Comparison of ENCODE assay signal across 14 mouse cellular contexts in genomic region chr4:126756766-126757165, GRCm38 (mm10). TPM values are rescaled to one million over a fixed set of nuclear protein-coding genes. Genes with fewer than 3 reads are reported as not detected.
A peak's percentile ranks its signal among the peaks of the same experiment; 100 is the strongest.
DNase-seq lines count a peak whose midpoint lies in the region; ATAC-seq lines count a peak whose summit lies in the region.
"Had no signal": no experiment of that assay in that cellular context is flagged by ENCODE, and none has a peak within 500 bp of the region (broad histone marks: within the 10 kb centered on the region; RNA-seq: fewer than 3 reads in every experiment).

No protein-coding gene starts in this region.

- H3K9me3 ChIP-seq in kidney, embryonic 14.5 days (ENCODE audit: control insufficient read depth, low read length) = no peaks in the 10 kb centered on the region
- H3K9me3 ChIP-seq: hindbrain, embryonic 13.5 days; lung, embryonic 15.5 days had no signal

- peak; percentile 82 for DNase-seq in adrenal gland, postnatal 10 days
- DNase-seq in adrenal gland, postnatal 4 days (ENCODE audit: low spot score in 2 of 2) = no peak
- DNase-seq in kidney, adult 8-10 months = peak; percentile 60 to 81
- peak; percentile 49 for DNase-seq in MN1 (ENCODE audit: low spot score)
- peak; percentile 92 for DNase-seq in cerebellum, postnatal 10 days
- no peak for DNase-seq in embryo, embryonic 10.5 days (ENCODE audit: low spot score)
- no peak for DNase-seq in spleen, postnatal 36 days (ENCODE audit: low spot score in 2 of 2)

- no peak overlapping the region for H3K27ac ChIP-seq in kidney, embryonic 14.5 days (ENCODE audit: low read depth, low read length)
- H3K27ac ChIP-seq: hindbrain, embryonic 13.5 days; lung, embryonic 15.5 days had no signal

- no peaks in the 10 kb centered on the region for H3K27me3 ChIP-seq in kidney, embryonic 14.5 days (ENCODE audit: control insufficient read depth, insufficient read depth, low read length)
- H3K27me3 ChIP-seq: hindbrain, embryonic 13.5 days; lung, embryonic 15.5 days; Patski had no signal

- no peak overlapping the region for H3K4me3 ChIP-seq in kidney, embryonic 14.5 days (ENCODE audit: low read length)
- H3K4me3 ChIP-seq: hindbrain, embryonic 13.5 days; lung, embryonic 15.5 days had no signal

- H3K4me1 ChIP-seq in kidney, embryonic 14.5 days (ENCODE audit: control insufficient read depth, insufficient read depth, low read length) = peaks cover 4% of the 10 kb centered on the region

- WGBS in kidney, embryonic 14.5 days = 84% methylated on average over 4 of the region's 4 CpGs

- H3K4me2 ChIP-seq in kidney, embryonic 14.5 days (replicated peaks; ENCODE audit: low read depth, low read length) = no peak overlapping the region
- H3K4me2 ChIP-seq: hindbrain, embryonic 13.5 days; lung, embryonic 15.5 days had no signal

- ATAC-seq in kidney, embryonic 14.5 days (ENCODE audit: low FRiP score, low TSS enrichment) = no peak
- ATAC-seq: Patski had no signal

- no peak overlapping the region for H3K9ac ChIP-seq in kidney, embryonic 14.5 days (ENCODE audit: low read depth, low read length)
- H3K9ac ChIP-seq: hindbrain, embryonic 13.5 days; lung, embryonic 15.5 days had no signal

- H3K36me3 ChIP-seq in kidney, embryonic 14.5 days (ENCODE audit: control insufficient read depth, insufficient read depth, low read length) = peaks cover 12% of the 10 kb centered on the region; the same call in 1 of the 2 replicates

RNA-seq across cellular contexts. Expression of gene AU040320, which starts 3.4 kb away (rescaled TPM):
- 10 to 100 TPM; 26.6 to 33.5 TPM for total RNA-seq in adrenal gland, postnatal 10 days (2021)
- 10 to 100 TPM; 40.9 to 42.0 TPM for total RNA-seq in adrenal gland, postnatal 4 days (2021)
- polyA plus RNA-seq in kidney, embryonic 14.5 days (2014; fragmentation: Nextera tagmentation; extraction: Ambion mirVana) = 19.3 and 23.4 TPM in 2 replicates

RNA-seq across cellular contexts. Expression of gene Ncdn, which starts 3.5 kb away (rescaled TPM):
- 10 to 100 TPM; 22.0 to 23.1 TPM for total RNA-seq in adrenal gland, postnatal 10 days (2021)
- 10 to 100 TPM; 34.5 to 35.7 TPM for total RNA-seq in adrenal gland, postnatal 4 days (2021)
- 15.0 and 24.7 TPM in 2 replicates for polyA plus RNA-seq in kidney, embryonic 14.5 days (2014; fragmentation: Nextera tagmentation; extraction: Ambion mirVana)

RNA-seq across cellular contexts. Expression of gene Tfap2e, which starts 20.7 kb away (rescaled TPM):
- not detected for total RNA-seq in adrenal gland, postnatal 10 days (2021)
- total RNA-seq in adrenal gland, postnatal 4 days (2021) = not detected
- not detected in 2 replicates for polyA plus RNA-seq in kidney, embryonic 14.5 days (2014; fragmentation: Nextera tagmentation; extraction: Ambion mirVana)
- total RNA-seq: granulocyte monocyte progenitor cell, adult 5-6 weeks; left cerebral cortex, postnatal 14 days had no signal
- polyA plus RNA-seq: Patski; stomach, embryonic 16.5 days had no signal

Comparison
In these comparisons a context has a peak if more than half of its experiments do, and no peak if none do; other contexts are left out.
1. DNase-seq: peak in adrenal gland, postnatal 10 days (single experiment), kidney, adult 8-10 months (2 of 2), MN1 (single experiment) and cerebellum, postnatal 10 days (2 of 2); none in adrenal gland, postnatal 4 days (0 of 2), embryo, embryonic 10.5 days (single experiment) and spleen, postnatal 36 days (0 of 2).